Mouse (Mus musculus) intestine, postnatal 0 days (tissue): ENCODE measurements around the gene Disc1. TPM values are rescaled to one million over a fixed set of nuclear protein-coding genes. Genes with fewer than 3 reads are reported as not detected.
A peak's percentile ranks its signal among the peaks of the same experiment; 100 is the strongest.

Experiments used
- ATAC-seq: fragments of 200-750 bp; cut with Nextera tagmentation; 2 replicates; pipeline ENCODE4 v1.8.0; 2017; ENCODE audit warnings: mild to moderate bottlenecking, moderate TSS enrichment, moderate library complexity
- H3K27ac ChIP-seq: fragments of 300-500 bp; sonication (generic); 2 replicates; pipeline ENCODE4 v1.5.1; 2014; ENCODE audit warnings: mild to moderate bottlenecking, low read depth, low read length, moderate library complexity
- H3K27me3 ChIP-seq: fragments of 300-500 bp; sonication (generic); replicated peaks from 2 replicates; pipeline ENCODE4 v1.6.1; 2014; ENCODE audit warnings: low read length, mixed read lengths; ENCODE audit not compliant: control insufficient read depth, insufficient read depth
- H3K36me3 ChIP-seq: fragments of 300-500 bp; sonication (generic); 2 replicates; pipeline ENCODE4 v1.6.1; 2014; ENCODE audit warnings: mild to moderate bottlenecking, moderate library complexity; ENCODE audit not compliant: control insufficient read depth, insufficient read depth
- H3K4me1 ChIP-seq: fragments of 300-500 bp; sonication (generic); replicated peaks from 2 replicates; pipeline ENCODE4 v1.6.1; 2014; ENCODE audit warnings: antibody characterized with exemption, low read length, mixed read lengths; ENCODE audit not compliant: control insufficient read depth, insufficient read depth
- H3K4me2 ChIP-seq: fragments of 300-500 bp; sonication (generic); replicated peaks from 2 replicates; pipeline ENCODE4 v1.6.1; 2014; ENCODE audit warnings: low read depth, mild to moderate bottlenecking, moderate library complexity
- H3K4me3 ChIP-seq: fragments of 300-500 bp; sonication (generic); 2 replicates; pipeline ENCODE4 v1.5.1; 2014; ENCODE audit warnings: low read depth, low read length
- H3K9ac ChIP-seq: fragments of 300-500 bp; sonication (generic); 2 replicates; pipeline ENCODE4 v1.6.1; 2014; ENCODE audit warnings: mild to moderate bottlenecking, low read depth, low read length
- H3K9me3 ChIP-seq: fragments of 300-500 bp; sonication (generic); 2 replicates; pipeline ENCODE4 v1.6.1; 2016; ENCODE audit warnings: mixed run types; ENCODE audit not compliant: control insufficient read depth
- CTCF ChIP-seq: sonication (generic); IDR thresholded peaks from 2 replicates; pipeline ENCODE4 v1.5.1; 2016; ENCODE audit warnings: low read depth, mild to moderate bottlenecking, control low read depth, antibody characterized with exemption, moderate library complexity
- WGBS: fragments of 180-500 bp; shearing (Covaris S2); extraction: QIAGEN DNeasy Blood & Tissue Kit; methylation state at CpG from one replicate; pipeline ENCODE4 v1.1.7; 2014; 5-methylcytosine and 5-hydroxymethylcytosine counted together
- polyA plus RNA-seq: library from polyadenylated mRNA; unstranded; fragments of >200 nt; fragmentation: Nextera tagmentation; extraction: Ambion mirVana; gene quantifications from 2 replicates; pipeline ENCODE4 v1.2.1, GENCODE M21; 2015

Disc1 gene
- polyA plus RNA-seq, 1 experiment from 2014 or later: 0.40 TPM

DNA sequence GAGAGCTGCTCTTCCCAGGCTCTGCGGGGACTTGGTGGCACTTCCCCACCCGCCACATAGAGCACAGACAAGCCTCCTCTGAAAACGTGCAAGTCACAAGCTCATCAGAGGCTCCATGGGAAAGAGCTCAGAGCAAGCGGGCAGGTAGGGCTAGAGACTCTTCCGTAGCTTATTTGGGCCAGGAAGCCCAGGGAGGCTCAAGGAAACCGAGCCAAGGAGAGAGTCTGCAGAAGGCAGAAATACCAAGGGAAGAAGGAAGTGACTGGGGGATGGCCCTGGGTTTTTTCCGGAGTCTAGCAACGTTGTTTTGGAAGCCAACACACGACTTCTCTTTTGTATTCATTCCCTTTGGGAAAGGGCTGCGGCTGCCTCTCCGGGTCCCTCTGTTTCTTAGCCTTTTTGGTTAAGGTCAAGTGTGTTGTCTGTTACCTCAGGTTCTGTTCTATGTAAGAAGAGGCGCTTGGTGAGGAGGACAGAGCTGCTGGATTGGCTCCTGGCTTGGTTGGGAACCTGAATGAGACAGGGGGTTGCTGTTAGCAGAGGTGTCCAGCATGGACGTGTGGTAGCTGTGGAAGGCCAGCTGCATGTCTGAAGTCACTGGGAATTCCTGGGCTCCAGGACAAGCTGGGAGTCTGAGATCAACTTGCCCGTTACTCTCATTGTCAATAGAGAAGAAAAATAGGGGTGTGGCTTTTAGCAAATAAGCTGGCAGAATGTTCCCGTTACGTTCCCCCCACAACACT, 145.4 kb downstream of the Disc1 start:
- peaks cover 12% of the 10 kb centered on the region; the same call in 1 of the 2 replicates for H3K4me1 ChIP-seq
- no peaks in the 10 kb centered on the region for H3K27me3 ChIP-seq
- no peak for TF ChIP-seq CTCF
- H3K9me3 ChIP-seq: no peaks in the 10 kb centered on the region
- H3K4me2 ChIP-seq: 0 out of 2 replicates have a peak overlapping the region, but pooled peaks have one; percentile 17
- WGBS: 57% methylated on average over 16 of the region's 16 CpGs
- H3K9ac ChIP-seq: no peak overlapping the region
- H3K4me3 ChIP-seq: no peak overlapping the region
- H3K36me3 ChIP-seq: no peaks in the 10 kb centered on the region
- no peak for ATAC-seq
- H3K27ac ChIP-seq: peak overlapping the region; percentile 50; the same call in 1 of the 2 replicates

DNA sequence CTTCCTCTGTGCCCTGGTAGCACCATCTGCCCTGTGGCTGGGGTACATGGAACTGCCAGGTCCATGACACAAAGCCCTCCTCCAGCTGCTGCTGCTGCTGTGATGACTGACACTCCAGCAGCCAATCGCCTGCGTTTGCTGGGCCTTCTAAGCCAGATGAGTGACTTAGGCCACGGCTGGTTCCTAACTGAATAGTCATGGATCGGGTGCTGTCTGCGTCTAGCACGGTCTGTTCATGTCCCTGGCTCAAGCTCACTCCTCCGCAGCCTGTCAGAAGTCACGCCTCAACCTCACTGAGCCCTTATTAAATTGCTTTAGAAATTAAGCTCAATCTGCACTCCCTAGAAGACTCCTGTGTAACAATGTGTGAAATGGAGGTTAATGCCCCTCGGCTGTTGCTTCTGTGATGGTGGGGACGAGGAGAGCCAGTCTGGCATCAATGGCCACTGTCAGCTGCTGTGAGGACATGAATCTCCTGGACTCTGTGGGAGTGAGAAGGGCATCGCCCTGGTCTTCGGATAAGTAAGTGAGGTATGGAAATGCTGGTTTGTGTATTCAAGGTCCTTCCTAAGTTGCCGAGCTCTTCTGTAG, 146.4 kb downstream of the Disc1 start:
- Histone ChIP-seq H3K27ac (no peak overlapping the region), H3K27me3 (no peaks in the 10 kb centered on the region), H3K4me3 (no peak overlapping the region), H3K36me3 (no peaks in the 10 kb centered on the region), H3K9me3 (no peaks in the 10 kb centered on the region), H3K9ac (no peak overlapping the region), H3K4me1 (peaks cover 12% of the 10 kb centered on the region; the same call in 1 of the 2 replicates), H3K4me2 (no peak overlapping the region)
- no peak for TF ChIP-seq CTCF
- ATAC-seq: 0 out of 2 replicates have a peak, but pooled peaks have one; percentile 20
- WGBS: 85% methylated on average over 13 of the region's 13 CpGs

DNA sequence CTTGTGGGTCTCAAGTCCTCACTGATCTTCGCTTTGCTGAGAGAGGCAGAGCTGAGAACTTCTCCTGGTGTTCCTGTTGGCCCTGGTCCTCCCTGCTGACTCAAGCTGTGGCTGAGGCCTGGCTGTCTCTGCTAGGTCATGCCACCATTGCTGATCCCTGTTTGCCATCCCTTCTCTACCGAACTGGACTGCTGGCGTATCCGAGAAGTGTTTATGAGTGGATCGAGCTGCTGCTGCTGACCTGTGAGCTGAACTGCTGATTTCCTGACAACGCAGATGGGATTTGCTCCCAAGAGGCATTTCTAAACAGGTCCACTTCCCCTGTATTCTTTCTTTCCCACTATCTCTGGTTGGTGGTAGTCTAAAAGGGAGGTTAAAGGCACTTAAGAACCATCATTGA, 147.7 kb downstream of the Disc1 start:
- WGBS: 68% methylated on average over 6 of the region's 6 CpGs
- no peak overlapping the region for H3K27ac ChIP-seq

DNA sequence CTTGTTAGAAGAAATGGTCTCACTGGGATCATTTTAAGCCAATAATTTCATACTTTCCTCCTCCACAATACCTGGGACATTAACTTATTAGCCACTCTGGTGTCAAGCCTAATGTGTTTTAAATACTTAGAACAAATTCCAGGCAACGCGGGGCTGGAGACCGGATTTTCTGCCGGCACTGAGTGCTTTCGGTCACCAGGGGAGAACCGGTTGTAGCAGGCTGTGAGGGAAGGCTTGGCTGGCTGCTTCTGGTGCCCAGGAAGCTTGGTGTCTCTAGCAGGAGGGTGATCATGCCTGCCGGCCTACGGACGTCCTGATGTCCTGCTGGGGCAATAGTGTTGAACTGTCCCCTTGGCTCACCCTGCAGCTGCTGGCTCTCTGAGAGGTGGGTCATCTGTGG, 149.0 kb downstream of the Disc1 start:
- Histone ChIP-seq H3K4me2 (no peak overlapping the region), H3K4me3 (no peak overlapping the region), H3K27me3 (no peaks in the 10 kb centered on the region), H3K27ac (no peak overlapping the region), H3K36me3 (no peaks in the 10 kb centered on the region), H3K4me1 (0 out of 2 replicates have a peak, but pooled peaks cover 6% of the 10 kb centered on the region), H3K9ac (no peak overlapping the region), H3K9me3 (no peaks in the 10 kb centered on the region)
- ATAC-seq: no peak
- 76% methylated on average over 9 of the region's 9 CpGs for whole genome bisulfite sequencing
- TF ChIP-seq CTCF: no peak

More for the DNA sequence above, 147.7 kb downstream of the Disc1 start:
- Histone ChIP-seq H3K4me2 (no peak overlapping the region), H3K27me3 (no peaks in the 10 kb centered on the region), H3K4me1 (peaks cover 12% of the 10 kb centered on the region; the same call in 1 of the 2 replicates), H3K9ac (no peak overlapping the region), H3K4me3 (no peak overlapping the region), H3K36me3 (no peaks in the 10 kb centered on the region), H3K9me3 (no peaks in the 10 kb centered on the region)
- no peak for TF ChIP-seq CTCF
- no peak for ATAC-seq

DNA sequence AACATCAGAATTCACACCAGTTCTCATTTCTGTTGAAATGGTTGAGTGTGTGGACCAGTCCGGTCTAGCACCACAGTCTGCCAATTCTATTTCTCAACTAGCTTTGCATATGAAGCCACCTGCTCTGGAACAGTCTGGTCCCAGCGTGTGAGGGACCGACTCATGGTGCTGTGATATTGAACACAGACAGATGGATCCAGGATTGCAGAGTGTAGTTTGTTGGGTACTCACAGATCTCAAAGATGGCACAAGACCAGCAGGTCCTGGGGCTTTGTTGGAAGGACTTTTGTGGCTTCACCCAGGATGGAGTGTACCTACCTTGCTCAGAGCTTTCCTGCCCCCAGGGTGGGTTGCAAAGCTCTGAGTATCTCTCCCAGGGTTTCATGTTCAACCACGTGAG, 151.6 kb downstream of the Disc1 start:
- Histone ChIP-seq H3K9me3 (no peaks in the 10 kb centered on the region), H3K4me1 (no peaks in the 10 kb centered on the region), H3K9ac (no peak overlapping the region), H3K27me3 (no peaks in the 10 kb centered on the region), H3K4me2 (no peak overlapping the region), H3K27ac (no peak overlapping the region), H3K4me3 (no peak overlapping the region), H3K36me3 (no peaks in the 10 kb centered on the region)
- no peak for TF ChIP-seq CTCF
- 94% methylated on average over 4 of the region's 4 CpGs for WGBS
- ATAC-seq: no peak

DNA sequence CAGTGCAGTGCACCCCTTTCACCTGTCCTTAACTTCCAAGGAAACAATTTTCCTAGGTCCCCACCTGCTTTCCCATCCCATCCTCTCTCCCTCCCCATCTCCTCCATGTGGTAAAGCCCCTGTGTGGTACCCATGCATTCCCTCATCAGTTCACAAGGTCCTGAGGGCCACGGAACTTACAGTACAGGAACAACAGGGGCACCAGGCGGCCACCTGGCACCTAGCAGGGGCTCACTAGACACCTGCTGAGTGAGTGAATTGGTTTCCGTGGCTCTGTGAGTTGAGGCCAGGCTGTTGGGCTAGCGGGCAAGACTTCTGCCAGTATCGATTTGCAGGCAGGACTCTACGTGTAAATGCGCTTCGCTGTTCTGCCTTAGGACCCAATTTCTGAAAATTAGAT, 152.4 kb downstream of the Disc1 start:
- no peak overlapping the region for H3K9ac ChIP-seq
- ATAC-seq: no peak

More for the DNA sequence above, 152.4 kb downstream of the Disc1 start:
- H3K9me3 ChIP-seq: no peaks in the 10 kb centered on the region
- no peaks in the 10 kb centered on the region for H3K27me3 ChIP-seq
- H3K4me1 ChIP-seq: no peaks in the 10 kb centered on the region
- no peak overlapping the region for H3K27ac ChIP-seq
- no peaks in the 10 kb centered on the region for H3K36me3 ChIP-seq
- H3K4me2 ChIP-seq: no peak overlapping the region
- no peak overlapping the region for H3K4me3 ChIP-seq
- no peak for TF ChIP-seq CTCF
- WGBS: 74% methylated on average over 8 of the region's 8 CpGs
